Mouse (Mus musculus) heart, adult 11 months (tissue): ENCODE measurements around the gene Pappa.

Experiments used
- DNase-seq: peaks from one replicate; pipeline ENCODE4 v3.0.0; 2022

Pappa gene

DNA sequence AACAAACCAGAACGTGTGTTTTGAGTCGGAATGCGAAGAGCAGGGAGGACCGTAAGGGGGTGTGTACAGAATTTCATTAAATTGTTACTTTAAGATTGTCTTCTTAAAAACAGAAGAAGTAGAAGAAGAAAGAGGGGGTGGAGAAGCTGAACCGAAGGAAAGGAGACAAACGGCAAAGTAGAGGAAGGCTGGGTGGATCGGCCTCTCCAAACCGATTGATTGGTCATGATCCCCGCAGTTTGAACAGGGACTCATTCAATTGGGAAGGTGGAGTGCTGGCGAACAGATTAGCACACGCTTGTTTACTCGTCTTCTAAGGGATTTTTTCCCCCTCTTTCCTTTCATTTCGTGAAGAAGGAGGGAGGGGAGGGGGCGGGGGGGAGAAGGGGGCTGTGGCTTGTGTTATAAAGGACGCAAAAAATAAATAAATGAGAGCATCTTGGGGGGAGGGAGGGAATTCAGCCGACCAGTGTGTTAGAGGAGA, at the start of gene Pappa:
TSS of gene Pappa (plus strand) at position 434 of the 484 bp plus-strand sequence.
- no peak for DNase-seq

DNA sequence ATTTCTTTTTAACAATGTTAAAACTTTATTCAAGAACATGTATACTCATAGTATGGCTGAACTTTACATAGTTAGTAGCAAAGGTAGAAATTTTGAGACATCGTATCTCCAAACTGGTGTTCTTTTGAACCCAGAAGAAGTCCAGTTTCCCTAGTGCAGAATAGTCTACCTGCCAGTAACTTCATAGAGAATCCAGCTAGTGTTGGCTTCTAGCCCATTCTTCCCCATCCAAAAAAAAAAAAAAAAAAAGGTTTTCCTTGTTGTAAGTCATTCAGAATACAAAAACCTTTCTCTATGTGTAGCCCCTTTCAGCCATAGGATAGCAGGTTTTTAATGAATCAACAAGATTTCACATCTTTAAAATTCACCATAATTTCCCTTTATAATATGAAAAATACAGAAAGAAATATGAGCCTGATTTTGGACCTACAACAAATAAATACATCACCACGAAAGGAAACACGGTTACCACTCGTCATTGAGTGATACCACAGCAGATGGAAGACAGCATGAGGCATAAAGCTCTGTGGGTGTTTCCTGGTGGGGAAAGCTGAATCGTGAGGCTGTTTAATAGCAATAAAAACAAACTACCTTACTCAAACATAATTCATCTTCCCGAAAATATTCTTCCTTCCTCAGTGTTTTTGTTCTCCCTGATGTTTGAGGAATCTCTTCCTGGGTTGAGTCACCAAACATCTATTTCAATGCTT, 45.9 kb upstream of the Pappa start:
- no peak for DNase-seq

DNA sequence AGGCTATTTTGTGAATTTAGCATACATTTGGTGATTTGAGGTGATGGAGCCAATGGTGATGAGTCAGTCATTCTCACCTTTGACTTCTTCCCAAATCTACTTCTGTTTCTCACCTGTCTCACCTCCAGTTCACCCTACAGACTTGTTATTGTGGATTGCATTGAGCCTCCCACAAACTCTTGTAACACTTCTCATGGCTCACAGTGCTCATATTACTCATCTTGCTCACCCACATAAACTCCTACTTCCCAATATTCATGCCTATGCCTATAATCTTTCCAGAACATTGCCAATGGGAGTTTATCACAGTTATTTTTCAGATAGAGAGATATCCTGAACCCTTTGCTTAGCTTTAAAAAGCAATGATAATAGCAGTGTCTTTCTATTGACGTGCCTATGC, 37.1 kb upstream of the Pappa start:
- DNase-seq: no peak

DNA sequence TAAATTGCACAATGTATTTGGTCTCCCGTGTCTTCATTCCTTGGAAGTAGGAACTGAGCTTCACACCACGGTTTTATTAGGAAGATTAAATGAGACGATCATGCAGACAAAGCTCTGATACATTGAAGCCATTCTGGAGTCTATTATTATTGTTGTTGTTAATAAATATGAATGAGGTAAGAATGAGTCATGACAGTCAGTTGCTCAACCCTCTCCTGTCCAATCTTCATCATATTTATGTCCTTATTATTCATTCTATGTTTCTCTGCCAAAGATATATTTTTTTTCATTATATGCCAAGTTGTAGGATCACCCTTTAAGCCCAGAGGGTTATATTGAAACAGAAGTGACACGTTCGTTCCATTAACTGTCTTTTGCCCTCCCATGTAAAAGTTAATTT, 36.4 kb upstream of the Pappa start:
- DNase-seq: no peak

DNA sequence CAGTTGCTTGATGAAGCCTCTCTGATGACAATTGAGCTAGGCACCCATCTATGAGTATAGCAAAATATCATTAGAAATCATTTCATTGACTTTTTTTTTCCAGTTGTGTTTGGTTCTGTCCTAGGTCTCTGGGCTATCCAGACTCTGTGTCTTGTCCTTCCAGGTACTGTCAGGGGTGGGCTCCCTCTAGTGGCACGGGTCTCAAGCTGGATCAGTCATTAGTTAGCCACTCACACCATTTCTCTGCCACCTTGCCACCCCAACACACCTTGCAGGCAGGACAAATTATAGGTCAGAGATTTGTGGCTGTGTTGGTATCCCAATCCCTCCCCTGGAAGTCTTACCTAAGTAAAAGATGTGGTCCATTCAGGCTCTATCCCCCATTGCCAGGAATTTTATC, 31.8 kb upstream of the Pappa start:
- DNase-seq: peak; percentile 51

DNA sequence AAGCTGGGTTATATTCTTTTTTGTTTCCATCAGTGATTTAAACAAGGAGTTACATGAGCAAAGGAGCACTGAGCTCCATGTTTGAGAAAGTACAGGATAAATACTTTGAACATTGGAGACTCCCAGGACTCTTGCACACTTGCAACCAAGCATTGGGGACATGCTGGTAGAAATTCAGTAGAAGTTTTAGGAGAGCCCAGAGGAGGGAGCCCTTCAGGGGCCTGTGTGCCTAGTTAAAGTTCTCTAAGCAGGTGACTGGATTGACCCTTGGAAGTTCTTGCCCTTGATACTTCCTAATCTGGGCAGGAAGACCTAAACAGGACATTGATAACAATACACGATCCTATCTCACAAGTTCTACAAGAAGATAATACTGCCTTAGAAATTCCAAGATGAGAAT, 3.6 kb upstream of the Pappa start:
- DNase-seq: no peak

DNA sequence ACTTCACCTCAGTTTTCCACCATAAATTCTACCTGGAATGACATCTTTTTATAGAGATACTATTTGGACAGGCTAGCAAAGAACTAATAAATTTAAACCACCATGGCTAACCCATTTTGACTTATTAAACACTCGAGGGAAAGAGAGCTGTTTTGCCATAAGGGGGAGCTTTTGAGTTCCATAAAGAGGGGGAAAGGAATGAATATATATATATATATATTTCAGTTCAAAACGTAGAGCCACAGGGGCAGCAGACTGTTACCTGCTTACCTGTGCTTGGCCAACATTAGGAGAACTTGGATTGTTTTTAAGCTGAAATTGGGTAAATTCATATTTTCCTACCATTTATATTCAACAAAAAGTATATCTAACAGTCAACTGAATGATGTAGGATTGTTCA, 1.1 kb upstream of the Pappa start:
- DNase-seq: no peak

DNA sequence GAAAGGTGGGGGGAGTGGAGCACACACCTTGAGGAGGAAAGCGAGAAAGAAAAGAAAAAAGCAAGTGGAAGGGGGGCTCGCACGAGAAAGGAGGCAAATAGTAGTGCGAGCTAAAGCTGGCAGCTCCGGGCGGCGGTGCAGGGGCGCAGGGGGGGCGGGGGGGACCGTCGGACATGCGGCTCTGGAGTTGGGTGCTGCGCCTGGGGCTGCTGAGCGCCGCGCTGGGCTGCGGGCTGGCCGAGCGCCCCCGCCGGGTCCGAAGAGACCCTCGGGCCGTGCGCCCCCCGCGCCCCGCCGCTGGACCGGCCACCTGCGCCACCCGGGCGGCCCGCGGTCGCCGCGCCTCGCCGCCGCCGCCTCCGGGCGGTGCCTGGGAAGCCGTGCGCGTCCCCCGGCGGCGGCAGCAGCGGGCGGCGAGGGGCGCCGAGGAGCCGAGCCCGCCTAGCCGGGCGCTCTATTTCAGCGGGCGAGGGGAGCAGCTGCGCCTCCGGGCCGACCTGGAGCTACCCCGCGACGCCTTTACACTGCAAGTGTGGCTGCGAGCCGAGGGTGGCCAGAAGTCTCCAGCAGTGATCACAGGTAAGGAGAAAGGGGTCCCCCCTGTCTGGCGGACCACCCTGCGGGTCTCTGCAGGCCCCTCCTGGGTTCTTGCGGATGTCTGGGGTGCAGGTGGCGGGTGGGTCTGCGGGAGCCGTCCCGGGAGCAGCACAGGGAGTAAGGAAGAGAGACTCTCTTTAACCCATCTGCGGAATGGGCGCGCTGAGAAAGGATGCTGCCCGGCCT, 586 bp downstream of the Pappa start:
- peak; percentile 90 for DNase-seq

DNA sequence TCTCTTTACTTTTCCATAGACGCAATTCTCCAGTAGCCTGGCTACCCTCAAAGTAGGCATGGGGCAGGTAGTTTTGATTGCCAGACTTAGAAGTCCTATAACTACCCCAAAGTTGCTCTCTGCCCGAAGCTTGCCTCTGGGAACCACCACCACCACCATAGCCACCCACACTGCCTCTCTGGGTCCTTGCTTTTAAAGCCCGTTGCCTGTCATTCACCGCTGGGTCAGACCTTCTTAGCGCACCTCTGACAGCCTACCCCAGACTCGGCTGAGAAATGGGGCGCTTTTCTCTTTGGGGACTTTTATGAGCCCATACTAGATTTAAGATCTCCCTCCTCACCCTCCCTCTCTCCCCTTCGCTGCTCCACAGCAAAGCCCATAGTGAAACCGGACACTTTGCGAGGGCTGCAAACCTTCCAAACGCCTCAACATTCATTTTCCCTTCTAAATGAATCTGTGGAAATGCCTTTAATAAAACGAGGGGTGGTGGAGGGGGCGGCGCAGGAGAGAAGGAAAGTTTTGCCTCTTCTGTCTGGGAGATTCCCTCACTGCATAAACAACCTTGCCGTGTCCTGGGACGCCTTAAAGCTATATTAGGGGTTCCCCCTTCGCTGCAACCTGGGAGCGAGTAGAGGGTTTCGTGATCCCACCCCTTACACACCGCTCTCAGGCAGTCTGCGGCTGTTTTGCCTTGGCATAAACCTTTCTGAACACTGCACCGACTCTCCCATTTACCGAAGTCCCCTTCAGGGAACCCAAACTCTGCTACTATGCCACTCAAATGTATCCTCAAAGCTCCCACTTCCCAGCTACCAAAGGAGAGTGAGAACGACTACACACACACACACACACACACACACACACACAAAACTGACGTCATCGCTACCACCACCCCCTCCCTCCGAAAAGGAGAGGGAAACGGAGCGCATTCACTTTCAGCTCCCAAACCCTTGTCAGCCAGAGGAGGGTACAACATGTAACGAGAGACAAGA, 1.7 kb downstream of the Pappa start:
- DNase-seq: peak; percentile 93

DNA sequence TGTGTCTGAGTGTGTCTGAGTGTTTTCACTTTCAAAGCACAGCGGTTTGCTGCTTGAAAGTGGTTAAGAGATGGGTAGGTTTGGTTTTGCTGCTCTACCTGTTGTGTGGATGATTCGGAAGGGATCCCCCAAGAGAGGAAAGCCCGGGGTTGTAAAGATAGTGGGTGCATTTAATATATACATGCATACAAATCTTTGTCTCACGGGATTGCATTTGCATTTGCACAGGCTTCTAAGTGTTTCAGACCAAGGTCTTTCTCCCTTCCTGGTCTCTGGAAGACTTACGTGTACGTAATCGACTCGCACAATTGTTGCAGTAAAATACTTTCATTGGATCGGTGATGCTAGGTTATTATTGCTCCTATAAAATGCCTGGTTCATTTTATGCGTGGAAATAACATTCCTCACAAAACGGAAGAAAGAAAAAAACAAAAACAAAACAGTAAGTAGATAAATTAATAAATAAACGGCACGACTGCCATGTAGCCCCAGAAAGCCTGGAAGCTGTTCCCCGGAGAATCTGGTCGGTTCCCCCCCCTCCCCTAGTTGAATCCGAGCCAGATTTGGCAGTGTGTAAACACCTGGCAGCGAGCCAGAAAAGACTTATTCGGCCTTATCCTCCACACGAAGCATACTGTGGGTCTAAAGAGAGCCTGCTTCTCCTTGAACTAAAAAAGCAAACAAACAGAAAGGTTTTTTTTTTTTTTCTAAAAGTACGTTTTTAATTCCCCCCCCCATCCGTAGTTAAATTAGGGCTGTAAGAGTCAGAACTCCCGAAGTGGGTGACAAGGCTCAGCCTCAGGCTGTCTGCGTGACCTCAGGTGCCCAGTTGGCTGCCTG, 2.7 kb downstream of the Pappa start:
- DNase-seq: peak; percentile 94

DNA sequence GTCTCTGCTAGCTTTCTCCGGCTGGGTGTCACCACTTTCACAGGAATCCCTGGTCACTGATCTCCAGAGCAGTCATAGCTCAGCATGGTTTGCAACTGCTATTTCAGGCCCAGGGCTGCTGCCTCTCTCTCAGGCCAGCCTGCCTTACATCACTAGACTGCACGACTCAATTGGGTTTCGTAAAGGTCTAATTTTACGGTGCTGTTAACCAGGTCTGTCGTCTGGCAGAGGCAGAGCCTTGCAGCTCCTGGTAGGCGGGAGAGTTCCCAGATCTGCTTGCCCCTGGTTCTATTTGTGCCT, 3.3 kb downstream of the Pappa start:
- peak; percentile 97 for DNase-seq

DNA sequence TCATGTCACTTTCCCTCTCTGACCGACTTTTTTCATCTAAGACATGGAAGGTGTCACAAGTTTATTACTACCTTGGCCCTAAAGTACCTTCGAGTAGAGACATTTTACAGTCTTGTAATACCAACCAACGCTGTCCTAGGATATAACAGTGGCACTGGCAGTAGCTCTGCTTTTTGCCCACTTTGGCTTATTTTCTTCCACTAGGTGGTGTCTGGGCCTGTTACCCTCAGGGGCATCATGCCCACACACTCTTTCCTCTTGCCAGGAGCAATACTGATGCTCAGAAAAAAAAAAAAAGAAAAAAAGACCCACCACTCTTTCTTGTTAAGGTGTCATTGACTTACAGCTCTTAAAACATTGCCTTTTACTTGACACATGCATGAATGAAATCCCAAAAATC, 8.7 kb downstream of the Pappa start:
- no peak for DNase-seq

DNA sequence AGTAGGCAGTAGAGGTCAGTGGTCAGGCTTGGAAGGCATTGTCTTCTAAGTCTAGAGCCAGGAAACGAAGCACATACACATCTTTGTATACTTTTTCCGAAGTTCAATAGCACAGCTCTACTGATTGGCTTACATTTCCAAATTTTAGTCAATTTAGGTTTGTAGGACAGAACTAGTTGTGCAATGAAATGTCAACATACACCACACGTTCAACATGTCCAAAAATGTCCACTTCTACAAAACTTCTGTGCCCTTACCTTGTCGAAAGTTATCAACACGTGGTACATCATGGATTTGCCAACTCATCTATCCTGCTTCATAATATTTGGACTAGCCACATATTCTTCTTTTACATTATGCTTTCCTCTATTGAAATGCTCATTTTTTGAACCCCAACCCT, 10.4 kb downstream of the Pappa start:
- DNase-seq: no peak

DNA sequence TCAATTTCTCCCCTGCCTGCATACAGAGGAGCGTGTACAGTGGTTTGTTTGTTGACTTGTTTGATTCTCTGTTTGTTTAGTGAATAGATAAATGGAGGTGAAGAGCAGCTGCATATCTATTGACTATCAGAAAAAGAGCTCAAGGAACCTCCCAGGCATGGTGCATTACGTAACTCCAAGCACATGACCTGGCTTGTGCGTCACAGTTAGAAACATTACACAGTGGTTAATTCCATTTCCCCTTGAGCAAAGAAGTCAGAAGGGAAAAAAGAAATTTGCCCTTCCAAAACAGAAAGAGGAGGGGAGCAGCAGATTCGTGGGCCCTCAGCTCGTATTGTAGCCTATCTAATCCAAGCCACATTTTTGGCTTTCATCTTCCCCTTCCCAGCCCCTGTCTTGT, 11.1 kb downstream of the Pappa start:
- no peak for DNase-seq

DNA sequence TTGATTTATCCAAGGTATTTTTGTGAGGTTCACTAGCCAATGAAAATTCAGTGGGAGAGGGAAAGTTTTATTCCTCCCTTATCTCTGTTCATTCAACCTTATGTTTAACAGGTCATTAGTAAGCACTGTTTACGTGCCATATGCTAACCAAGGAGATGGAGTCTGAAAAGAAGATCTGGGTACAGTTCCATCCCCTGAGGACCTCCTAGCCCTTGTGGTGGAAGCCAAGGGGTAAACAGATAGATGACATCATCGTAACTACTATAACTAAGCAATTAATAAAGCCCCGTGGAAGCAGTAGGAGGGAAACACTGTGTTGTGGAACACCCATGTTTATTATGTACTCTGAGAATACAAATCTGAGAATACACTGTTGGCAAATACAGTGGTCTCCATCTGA, 12.6 kb downstream of the Pappa start:
- DNase-seq: no peak

DNA sequence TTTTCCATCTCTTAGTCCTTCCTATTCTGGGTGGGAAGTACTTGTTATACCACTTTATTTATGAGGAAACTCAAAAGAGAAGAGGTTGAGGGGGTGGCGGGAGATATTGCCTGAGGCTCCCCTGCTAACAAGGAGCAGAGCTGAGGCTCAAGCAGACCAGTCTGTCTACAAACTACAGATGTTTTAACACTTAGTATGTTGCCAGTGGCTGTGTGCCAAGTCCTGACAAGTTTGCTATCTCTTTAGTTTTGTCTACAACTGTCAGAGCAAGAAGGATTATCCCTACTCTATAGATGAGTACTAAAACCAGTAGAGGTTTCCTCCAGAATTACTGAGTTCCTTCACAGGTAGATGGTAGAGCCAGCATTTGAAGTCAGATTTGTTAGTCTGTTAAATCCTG, 23.0 kb downstream of the Pappa start:
- no peak for DNase-seq

DNA sequence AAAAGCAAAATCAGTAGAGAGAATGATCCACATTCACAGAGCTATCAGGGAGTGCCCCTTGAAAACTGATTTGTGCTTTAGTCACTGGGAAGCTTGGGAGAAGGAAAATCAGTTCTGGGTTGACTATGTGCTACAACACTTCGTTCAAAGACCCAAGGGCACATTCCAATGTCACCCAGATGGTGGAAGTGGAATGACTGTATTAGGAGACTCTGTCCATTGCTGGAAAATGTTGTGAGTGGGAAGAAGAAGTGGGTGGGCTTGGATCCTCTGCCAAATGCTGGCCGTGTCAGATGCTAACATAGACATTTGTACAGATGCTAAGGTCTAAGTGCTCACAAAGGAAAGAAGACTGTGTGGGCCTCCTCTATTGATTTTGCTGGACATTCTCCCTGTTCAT, 29.6 kb downstream of the Pappa start:
- no peak for DNase-seq

DNA sequence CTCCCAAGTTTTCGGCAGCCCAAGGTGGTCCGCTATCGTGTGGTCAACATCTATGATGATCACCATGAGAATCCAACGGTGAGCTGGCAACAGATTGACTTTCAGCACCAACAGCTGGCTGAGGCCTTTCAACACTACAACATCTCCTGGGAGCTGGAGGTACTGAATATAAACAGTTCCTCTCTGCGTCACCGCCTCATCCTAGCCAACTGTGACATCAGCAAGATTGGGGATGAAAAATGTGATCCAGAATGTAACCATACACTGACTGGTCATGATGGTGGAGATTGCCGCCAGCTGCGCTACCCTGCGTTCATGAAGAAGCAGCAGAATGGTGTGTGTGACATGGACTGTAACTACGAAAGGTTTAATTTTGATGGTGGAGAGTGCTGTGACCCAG, 32.3 kb downstream of the Pappa start:
- DNase-seq: peak; percentile 94

DNA sequence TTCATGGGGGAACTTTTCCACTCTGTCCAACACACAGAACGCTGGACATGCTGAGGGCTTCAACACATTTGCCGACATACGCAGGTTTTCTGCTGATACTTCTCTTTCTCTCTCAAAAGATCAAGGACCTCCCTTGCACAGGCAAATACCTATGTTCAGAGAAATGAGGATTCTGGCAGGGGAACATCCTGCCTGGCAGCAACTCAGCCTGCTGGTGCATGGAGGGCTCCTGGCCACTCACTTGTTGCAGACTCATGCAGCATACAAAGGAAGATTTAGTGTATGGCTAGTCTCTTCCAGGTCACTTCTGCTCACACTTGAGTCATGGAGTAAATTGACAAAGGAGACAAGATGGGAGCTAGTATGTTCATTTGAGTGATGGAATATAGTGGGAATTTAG, 34.7 kb downstream of the Pappa start:
- no peak for DNase-seq

DNA sequence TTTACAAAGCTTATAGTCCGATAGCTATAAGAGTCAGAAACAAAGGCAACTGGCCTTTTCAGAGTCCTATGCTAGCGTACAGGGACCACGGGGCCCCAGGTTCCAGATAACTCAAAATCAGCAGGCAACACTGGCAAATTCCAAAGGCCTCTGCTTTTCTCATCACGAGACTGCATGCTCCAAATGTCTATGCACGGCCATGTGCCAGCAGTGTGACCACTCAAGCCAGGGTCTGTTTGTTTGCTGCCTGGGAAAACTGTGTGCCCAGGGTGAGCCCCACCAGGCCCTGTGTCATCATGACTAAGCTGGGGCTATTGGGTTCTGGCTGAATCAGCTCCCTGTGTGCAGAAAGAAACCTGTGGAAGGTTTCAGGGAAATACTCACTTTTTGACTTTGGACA, 35.5 kb downstream of the Pappa start:
- peak; percentile 88 for DNase-seq

DNA sequence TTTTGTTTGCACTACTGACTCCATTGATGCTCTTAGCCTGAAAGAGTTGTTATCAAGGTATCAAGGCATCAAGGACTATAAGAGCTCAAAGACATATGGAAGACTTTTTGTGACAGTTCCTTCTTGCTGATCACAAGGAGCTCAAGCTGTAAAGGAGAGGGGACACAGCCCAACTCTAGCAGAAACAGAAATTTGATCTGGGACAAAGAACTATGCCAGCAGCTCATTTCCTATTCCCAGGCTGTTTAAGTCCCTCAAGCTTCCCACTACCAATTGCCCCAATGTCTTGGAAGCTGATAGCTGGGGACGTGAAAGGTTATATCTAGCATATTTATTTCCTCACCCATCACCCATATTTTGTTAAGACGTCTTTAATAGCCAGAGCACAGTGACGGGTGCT, 39.7 kb downstream of the Pappa start:
- no peak for DNase-seq

DNA sequence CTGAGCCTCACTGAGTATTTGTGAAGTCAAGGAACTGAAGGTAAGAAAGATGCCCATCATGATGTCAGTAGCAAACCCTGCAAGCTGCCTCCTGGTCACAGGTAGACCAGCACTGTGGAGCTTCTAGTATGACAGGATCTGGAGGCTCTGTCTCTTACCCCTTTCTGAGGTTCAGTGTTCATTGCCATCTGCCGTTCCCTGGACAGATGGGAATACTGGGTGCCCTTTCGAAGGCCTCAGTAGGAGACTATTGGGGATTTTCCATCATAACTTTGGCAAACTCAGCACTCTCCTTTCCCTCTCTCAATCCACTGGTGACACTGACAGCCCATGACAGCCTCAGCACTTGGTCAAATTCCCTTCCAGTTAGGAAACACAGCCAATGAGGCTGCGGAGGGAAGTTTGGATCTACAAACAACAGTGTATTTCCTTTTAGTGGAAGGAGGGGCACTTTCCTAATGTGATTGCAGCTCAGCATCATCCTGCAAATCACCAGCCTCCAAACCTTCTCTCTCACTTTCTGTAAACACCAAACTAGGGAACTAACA, 42.4 kb downstream of the Pappa start:
- no peak for DNase-seq
